Mouse (Mus musculus): Measurements from ENCODE around the gene Lypla2. TPM values are rescaled to one million over a fixed set of nuclear protein-coding genes. Genes with fewer than 3 reads are reported as not detected.
"Not testable (repeated sequence)": the region's sequence is repeated elsewhere in the genome, so short reads cannot be mapped to it uniquely, and the experiment has no call there.

The Lypla2 gene
- polyA plus RNA-seq, 1 experiment from 2014 or later, result 59.6 TPM

GRCm38 (mm10) chr4:135987714-135988113, 15.3 kb upstream of the Lypla2 start:
- 64% methylated on average over 9 of the region's 9 CpGs for WGBS
- peak overlapping the region; percentile 87; the same call in 1 of the 2 replicates for H3K27ac ChIP-seq
- H3K9ac ChIP-seq, result peak overlapping the region; percentile 92
- peaks cover 24% of the 10 kb centered on the region; the same call in 1 of the 2 replicates for H3K36me3 ChIP-seq
- H3K9me3 ChIP-seq (replicated peaks), result no peaks in the 10 kb centered on the region
- peak overlapping the region; percentile 80 for H3K4me3 ChIP-seq
- no peak for ATAC-seq (replicated peaks; ENCODE audit: insufficient number of reproducible peaks, insufficient read depth, low FRiP score, low read depth)
- peak overlapping the region; percentile 87 for H3K4me2 ChIP-seq
- H3K27me3 ChIP-seq, result no peaks in the 10 kb centered on the region
- peaks cover 12% of the 10 kb centered on the region for H3K4me1 ChIP-seq (replicated peaks)

- under 1% methylated on average over 81 of the region's 81 CpGs for WGBS
- H3K4me1 ChIP-seq (replicated peaks), result peaks cover 12% of the 10 kb centered on the region
- H3K4me2 ChIP-seq, result peak within 1 kb of the TSS; percentile 87
- H3K36me3 ChIP-seq, result peaks cover 24% of the 10 kb centered on the region; the same call in 1 of the 2 replicates
- H3K4me3 ChIP-seq, result peak within 1 kb of the TSS; percentile 80
- H3K9me3 ChIP-seq (replicated peaks), result no peaks in the 10 kb centered on the region
- ATAC-seq (replicated peaks; ENCODE audit: insufficient number of reproducible peaks, insufficient read depth, low FRiP score, low read depth), result peak; percentile 88
- no peaks in the 10 kb centered on the region for H3K27me3 ChIP-seq
- H3K9ac ChIP-seq, result peak within 1 kb of the TSS; percentile 92
- H3K27ac ChIP-seq, result peak within 1 kb of the TSS; percentile 87
These were observed 14.7 kb upstream of the Lypla2 start, which contains the start of gene Pithd1 for GRCm38 (mm10) chr4:135986943-135987710. Gene Pithd1 (minus strand): TSS chr4:135987264.

- ATAC-seq (replicated peaks; ENCODE audit: insufficient number of reproducible peaks, insufficient read depth, low FRiP score, low read depth), result peak; percentile 12
- H3K4me3 ChIP-seq, result peak overlapping the region; percentile 80
- peak overlapping the region; percentile 87 for H3K4me2 ChIP-seq
- WGBS, result 10% methylated on average over 23 of the region's 23 CpGs
- H3K27me3 ChIP-seq, result no peaks in the 10 kb centered on the region
- peak overlapping the region; percentile 92 for H3K9ac ChIP-seq
- no peaks in the 10 kb centered on the region for H3K9me3 ChIP-seq (replicated peaks)
- peaks cover 24% of the 10 kb centered on the region; the same call in 1 of the 2 replicates for H3K36me3 ChIP-seq
- peaks cover 12% of the 10 kb centered on the region for H3K4me1 ChIP-seq (replicated peaks)
- H3K27ac ChIP-seq, result peak overlapping the region; percentile 87
These were observed 14.0 kb upstream of the Lypla2 start for GRCm38 (mm10) chr4:135986301-135986942.

GRCm38 (mm10) chr4:135985769-135986168, 13.3 kb upstream of the Lypla2 start:
- ATAC-seq (replicated peaks; ENCODE audit: insufficient number of reproducible peaks, insufficient read depth, low FRiP score, low read depth), result no peak
- 0 out of 2 replicates have a peak overlapping the region, but pooled peaks have one; percentile 92 for H3K9ac ChIP-seq
- H3K9me3 ChIP-seq (replicated peaks), result no peaks in the 10 kb centered on the region
- H3K36me3 ChIP-seq, result peaks cover 24% of the 10 kb centered on the region; the same call in 1 of the 2 replicates
- peaks cover 12% of the 10 kb centered on the region for H3K4me1 ChIP-seq (replicated peaks)
- no peaks in the 10 kb centered on the region for H3K27me3 ChIP-seq
- H3K27ac ChIP-seq, result no peak overlapping the region
- H3K4me3 ChIP-seq, result peak overlapping the region; percentile 80
- H3K4me2 ChIP-seq, result peak overlapping the region; percentile 87
- WGBS, result 82% methylated on average over 7 of the region's 7 CpGs

GRCm38 (mm10) chr4:135985193-135985592, 12.8 kb upstream of the Lypla2 start:
- Histone ChIP-seq H3K4me2 (no peak overlapping the region), H3K4me1 (replicated peaks) (peaks cover 12% of the 10 kb centered on the region), H3K9ac (no peak overlapping the region), H3K27me3 (no peaks in the 10 kb centered on the region), H3K36me3 (peaks cover 24% of the 10 kb centered on the region; the same call in 1 of the 2 replicates), H3K27ac (no peak overlapping the region), H3K9me3 (replicated peaks) (no peaks in the 10 kb centered on the region), H3K4me3 (peak overlapping the region; percentile 80; the same call in 1 of the 2 replicates)
- WGBS, result 83% methylated on average over 5 of the region's 5 CpGs
- no peak for ATAC-seq (replicated peaks; ENCODE audit: insufficient number of reproducible peaks, insufficient read depth, low FRiP score, low read depth)

- Histone ChIP-seq H3K27ac (no peak overlapping the region), H3K4me1 (replicated peaks) (peaks cover 12% of the 10 kb centered on the region), H3K4me2 (no peak overlapping the region), H3K9me3 (replicated peaks) (no peaks in the 10 kb centered on the region), H3K27me3 (no peaks in the 10 kb centered on the region), H3K36me3 (peaks cover 24% of the 10 kb centered on the region; the same call in 1 of the 2 replicates), H3K4me3 (no peak overlapping the region), H3K9ac (no peak overlapping the region)
- no peak for ATAC-seq (replicated peaks; ENCODE audit: insufficient number of reproducible peaks, insufficient read depth, low FRiP score, low read depth)
- WGBS, result 74% methylated on average over 5 of the region's 5 CpGs
These were observed 12.1 kb upstream of the Lypla2 start for GRCm38 (mm10) chr4:135984556-135984955.

- Histone ChIP-seq H3K9me3 (replicated peaks) (no peaks in the 10 kb centered on the region), H3K27ac (no peak overlapping the region), H3K4me2 (no peak overlapping the region), H3K9ac (no peak overlapping the region), H3K4me1 (replicated peaks) (peaks cover 10% of the 10 kb centered on the region), H3K27me3 (no peaks in the 10 kb centered on the region), H3K4me3 (no peak overlapping the region), H3K36me3 (peaks cover 35% of the 10 kb centered on the region; the same call in 1 of the 2 replicates)
- WGBS, result 82% methylated on average over 7 of the region's 7 CpGs
- no peak for ATAC-seq (replicated peaks; ENCODE audit: insufficient number of reproducible peaks, insufficient read depth, low FRiP score, low read depth)
These were observed 9.2 kb upstream of the Lypla2 start for GRCm38 (mm10) chr4:135981524-135982063.

- not testable (repeated sequence) for H3K9me3 ChIP-seq (replicated peaks); H3K9ac ChIP-seq; H3K4me3 ChIP-seq; H3K27ac ChIP-seq; H3K4me1 ChIP-seq (replicated peaks); ATAC-seq (replicated peaks; ENCODE audit: insufficient number of reproducible peaks, insufficient read depth, low FRiP score, low read depth); H3K27me3 ChIP-seq; H3K4me2 ChIP-seq
- 95% methylated on average over 5 of the region's 5 CpGs for WGBS
- H3K36me3 ChIP-seq, result peaks cover 47% of the 10 kb centered on the region; the same call in 1 of the 2 replicates
These were observed 7.8 kb upstream of the Lypla2 start for GRCm38 (mm10) chr4:135980223-135980622.

- WGBS, result 90% methylated on average over 12 of the region's 12 CpGs
- peaks cover 14% of the 10 kb centered on the region for H3K4me1 ChIP-seq (replicated peaks)
- ATAC-seq (replicated peaks; ENCODE audit: insufficient number of reproducible peaks, insufficient read depth, low FRiP score, low read depth), result no peak
- H3K4me2 ChIP-seq, result no peak overlapping the region
- H3K27me3 ChIP-seq, result no peaks in the 10 kb centered on the region
- H3K27ac ChIP-seq, result no peak overlapping the region
- H3K9ac ChIP-seq, result no peak overlapping the region
- no peak overlapping the region for H3K4me3 ChIP-seq
- H3K9me3 ChIP-seq (replicated peaks), result no peaks in the 10 kb centered on the region
- H3K36me3 ChIP-seq, result peaks cover 31% of the 10 kb centered on the region; the same call in 1 of the 2 replicates
These were observed 3.7 kb upstream of the Lypla2 start for GRCm38 (mm10) chr4:135976146-135976545.

- H3K9ac ChIP-seq, result peak overlapping the region; percentile 98; the same call in 1 of the 2 replicates
- peaks cover 49% of the 10 kb centered on the region for H3K36me3 ChIP-seq
- H3K4me1 ChIP-seq (replicated peaks), result peaks cover 20% of the 10 kb centered on the region
These were observed 735 bp upstream of the Lypla2 start for GRCm38 (mm10) chr4:135972911-135973811.

More at GRCm38 (mm10) chr4:135972911-135973811, 735 bp upstream of the Lypla2 start:
- no peak for ATAC-seq (replicated peaks; ENCODE audit: insufficient number of reproducible peaks, insufficient read depth, low FRiP score, low read depth)
- Histone ChIP-seq H3K9me3 (replicated peaks) (no peaks in the 10 kb centered on the region), H3K27me3 (no peaks in the 10 kb centered on the region), H3K27ac (peak overlapping the region; percentile 68), H3K4me2 (peak overlapping the region; percentile 87), H3K4me3 (peak overlapping the region; percentile 99)
- 46% methylated on average over 13 of the region's 13 CpGs for WGBS

All from heart, embryonic 15.5 days (tissue).